Mouse (Mus musculus) liver, adult (tissue): ENCODE measurements at regions not wholly inside any gene's neighbourhood (a gene's known extent, or its start where the extent isn't known, plus 50 kb on each side); places are given as distances from the start of the nearest gene placed in this dataset.

ENCODE experiments used
- GATA4 ChIP-seq: IDR thresholded peaks from 2 replicates; pipeline ENCODE4 v1.6.1; 2014; ENCODE audit warnings: mild to moderate bottlenecking, low read length; ENCODE audit not compliant: insufficient replicate concordance

DNA sequence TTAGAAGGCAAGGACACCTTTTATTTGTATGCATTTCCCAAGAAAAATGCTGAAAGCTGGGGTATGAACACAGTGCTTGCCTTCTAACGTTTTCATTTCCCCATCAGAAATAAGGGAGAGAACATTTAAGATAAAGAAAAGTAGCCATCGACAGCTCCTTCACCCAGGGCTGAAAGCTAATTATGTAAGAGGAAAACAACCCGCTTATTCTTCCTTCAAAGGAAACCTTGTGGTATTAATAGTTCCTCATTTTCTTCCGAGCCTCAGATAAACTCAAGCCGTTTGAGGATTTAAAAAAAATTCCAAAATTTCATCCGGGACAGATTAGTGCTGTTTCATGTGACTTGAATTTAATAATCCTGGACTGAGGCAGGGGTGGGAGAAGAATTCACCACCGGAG is 512.2 kb upstream of the Gm10131 start:
- TF ChIP-seq GATA4: no peak

DNA sequence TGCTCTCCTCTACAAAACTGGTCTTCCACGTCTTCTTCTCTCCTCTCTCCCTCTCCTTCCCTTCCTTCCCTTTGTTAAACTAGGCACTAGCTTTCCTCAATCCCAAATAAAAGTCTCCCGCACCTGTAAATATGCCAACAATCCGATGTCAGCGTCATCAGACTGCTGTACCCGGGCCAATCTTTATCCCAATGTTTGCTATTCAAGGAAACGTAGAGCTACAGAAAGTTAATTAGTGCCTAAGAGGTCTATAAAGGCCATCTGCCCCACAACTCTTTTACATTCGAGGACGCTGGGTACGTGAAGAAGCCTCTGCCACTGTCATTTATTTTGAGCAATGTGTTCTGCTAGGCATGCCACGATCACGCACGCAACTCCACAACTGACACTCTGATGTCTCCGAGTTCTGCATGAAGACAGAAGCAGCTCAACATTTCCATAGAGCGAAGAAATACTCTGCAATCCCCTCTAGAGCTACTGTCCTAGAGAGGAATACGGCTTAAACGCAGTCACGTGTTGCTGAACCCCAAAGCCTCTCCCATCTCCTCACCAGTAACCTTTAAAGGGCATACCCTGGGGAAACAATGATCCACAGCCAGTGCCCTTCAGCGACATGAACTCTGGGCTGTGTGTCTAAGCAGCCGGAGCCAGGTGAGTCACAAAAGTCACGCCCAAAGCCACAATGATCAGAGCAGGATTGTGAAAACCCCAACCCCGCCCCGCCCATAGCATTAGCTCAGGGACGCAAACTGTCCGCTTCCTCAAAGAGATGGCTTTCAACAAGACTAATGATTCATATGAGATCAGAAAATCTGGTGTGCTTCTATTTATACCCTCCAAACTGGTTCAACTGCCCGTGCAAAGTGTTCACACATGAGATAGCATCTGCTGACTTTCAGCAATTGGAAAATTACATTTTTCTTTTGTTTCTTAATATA is 510.9 kb upstream of the Gm10131 start:
- TF ChIP-seq GATA4: no peak

DNA sequence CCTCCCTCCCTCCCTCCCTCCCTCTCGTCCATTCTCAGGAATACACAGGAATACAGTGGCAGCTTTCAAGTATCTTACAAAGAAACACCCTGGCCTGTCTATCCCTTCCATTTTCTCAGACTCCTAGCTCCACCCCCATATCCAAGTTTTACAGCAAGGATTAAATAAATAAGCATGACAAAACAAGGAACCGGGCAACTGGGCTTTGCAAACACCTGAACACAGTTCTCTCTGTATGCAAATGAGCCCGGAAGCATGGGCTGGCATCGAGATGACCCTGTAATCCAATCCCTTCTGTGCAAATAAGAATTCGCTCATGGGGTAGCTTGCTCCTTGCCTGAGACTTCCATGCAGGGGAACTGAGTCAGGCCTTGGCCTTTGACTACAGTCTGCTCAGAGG is 506.5 kb upstream of the Gm10131 start:
- TF ChIP-seq GATA4: no peak

DNA sequence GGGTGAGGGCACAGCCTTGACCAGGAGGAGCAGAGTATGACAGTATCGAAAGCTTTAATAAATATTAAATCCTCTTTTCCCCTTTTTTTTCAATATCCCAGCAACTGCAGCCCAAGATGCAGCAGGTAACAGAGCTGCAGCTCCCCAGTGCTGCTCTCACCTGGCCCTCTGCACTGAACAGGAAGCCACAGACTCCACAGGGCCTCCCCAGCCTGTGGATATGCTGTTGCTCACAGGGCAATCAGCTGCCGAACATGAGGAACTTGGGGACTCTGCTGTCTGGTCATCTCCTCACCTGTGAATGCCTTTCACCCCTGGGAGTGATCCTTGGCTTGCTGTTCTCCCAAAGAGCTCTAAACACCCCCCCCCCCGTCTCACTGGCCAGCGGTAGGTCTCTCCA is 503.4 kb upstream of the Gm10131 start:
- no peak for TF ChIP-seq GATA4

DNA sequence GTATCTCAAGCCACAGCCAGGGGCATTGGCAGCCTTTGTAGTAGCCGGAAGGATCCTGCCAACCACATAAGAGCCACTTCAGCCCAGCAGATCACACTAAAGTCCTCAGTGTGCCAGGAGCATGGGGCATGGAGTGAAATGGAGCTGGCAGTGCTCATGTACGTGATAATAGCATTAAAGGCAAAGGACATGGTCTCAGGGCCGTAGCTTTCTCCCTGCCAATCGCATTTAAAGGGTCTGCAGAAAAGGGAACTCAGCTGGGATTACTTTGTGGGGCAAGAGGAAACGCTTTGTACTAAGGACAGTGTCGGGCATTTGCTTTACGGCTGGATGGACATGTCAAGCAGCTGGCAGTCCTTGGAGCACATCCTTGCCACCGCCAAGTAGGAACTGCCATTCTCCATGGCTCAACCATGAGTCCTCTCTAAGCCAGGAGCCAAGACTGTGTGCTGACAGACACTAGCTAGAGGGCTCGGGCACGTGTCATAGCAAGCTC is 502.5 kb upstream of the Gm10131 start:
- no peak for TF ChIP-seq GATA4

DNA sequence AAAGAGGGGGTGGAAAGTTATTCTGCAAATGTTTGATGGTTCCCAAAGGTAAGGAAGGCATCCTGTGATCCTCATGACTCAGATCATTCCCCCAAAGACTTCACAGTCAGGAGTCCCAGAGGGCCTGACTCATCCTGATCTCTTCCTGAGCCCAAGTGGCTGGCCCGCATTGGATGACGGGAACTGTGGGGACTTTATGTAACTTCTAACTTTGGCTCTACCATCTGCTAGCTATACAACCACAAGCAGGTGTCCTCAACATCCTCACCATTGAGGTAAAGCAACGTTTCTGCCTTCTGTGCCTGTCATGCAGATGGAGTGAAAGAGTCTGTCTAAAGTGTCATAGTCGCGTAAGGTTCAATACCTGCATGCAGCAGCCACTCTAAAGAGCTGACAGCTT is 501.6 kb upstream of the Gm10131 start:
- no peak for TF ChIP-seq GATA4

DNA sequence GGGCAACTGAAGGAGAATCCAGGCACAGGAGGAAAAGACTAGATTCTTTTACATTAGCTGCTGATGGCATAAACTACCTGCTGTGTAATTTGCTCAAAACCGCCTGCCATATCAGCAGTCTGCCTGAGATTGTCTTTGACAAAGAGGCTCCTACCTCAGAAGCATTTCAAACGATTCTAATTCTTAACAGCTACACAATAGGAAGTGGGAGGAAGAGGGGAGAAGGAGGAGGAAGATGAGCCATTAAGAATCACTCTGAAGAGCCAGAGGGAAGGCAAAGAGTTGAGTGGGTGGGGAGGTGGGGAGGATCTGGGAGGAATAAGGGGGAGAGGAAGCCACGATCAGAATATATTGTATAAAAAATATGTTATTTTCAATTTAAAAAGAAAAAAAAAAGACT is 500.9 kb upstream of the Gm10131 start:
- no peak for TF ChIP-seq GATA4

DNA sequence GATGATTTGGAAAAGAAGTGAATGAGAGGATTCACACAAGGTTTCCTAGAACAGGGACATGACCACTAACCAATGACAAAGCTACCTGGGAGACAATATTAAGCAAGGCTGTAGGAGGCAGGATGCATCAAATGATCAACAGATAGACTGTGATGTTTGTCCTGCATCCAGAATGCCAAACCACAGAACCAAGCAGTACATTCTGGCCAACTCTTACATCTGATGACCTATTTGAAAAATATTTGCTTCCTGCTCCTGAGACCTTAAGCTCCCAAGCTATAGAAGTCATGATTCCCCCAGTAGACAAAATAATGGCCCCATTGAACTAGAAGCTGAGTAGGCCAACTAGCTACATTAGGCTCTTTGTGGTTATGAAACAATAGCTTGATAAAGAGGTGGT is 498.6 kb upstream of the Gm10131 start:
- no peak for TF ChIP-seq GATA4

DNA sequence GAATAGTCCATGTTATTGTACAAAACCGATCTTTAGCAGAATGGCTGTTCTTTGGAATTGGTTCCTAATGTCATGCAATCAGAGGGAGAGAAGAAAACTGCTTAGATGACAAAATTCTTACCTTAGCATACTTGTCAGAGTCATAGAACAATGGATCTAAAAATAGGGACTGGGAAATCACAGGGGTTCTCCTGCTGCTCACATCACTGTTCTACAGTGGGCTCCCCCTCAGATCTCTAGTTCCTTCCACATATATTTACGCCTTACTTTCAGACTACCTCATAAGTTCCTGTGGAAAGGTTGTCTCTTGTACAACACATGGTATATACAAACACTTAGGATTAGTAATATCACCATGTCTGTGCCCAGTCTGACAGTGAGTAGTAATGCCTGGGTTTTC is 495.9 kb upstream of the Gm10131 start:
- TF ChIP-seq GATA4: no peak

DNA sequence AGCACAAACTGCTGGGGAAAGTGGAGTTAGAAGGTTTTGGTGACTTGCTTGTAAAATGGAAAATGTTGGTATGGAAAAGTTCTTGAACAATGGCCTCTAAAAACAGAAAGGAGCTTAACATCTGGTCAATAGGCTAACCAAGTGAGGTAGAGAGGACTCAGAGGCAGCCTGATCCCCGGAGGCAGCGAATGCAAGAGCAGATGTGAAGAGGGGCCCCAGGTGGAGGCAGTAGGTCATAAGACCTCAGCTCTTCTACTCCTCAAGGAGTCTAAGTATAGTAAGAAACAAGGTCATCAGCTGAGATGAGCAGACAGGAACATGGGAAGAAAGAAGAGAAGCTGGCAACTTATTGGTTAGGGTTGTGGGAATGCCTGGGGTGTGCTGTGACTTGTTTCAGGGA is 493.5 kb upstream of the Gm10131 start:
- no peak for TF ChIP-seq GATA4

DNA sequence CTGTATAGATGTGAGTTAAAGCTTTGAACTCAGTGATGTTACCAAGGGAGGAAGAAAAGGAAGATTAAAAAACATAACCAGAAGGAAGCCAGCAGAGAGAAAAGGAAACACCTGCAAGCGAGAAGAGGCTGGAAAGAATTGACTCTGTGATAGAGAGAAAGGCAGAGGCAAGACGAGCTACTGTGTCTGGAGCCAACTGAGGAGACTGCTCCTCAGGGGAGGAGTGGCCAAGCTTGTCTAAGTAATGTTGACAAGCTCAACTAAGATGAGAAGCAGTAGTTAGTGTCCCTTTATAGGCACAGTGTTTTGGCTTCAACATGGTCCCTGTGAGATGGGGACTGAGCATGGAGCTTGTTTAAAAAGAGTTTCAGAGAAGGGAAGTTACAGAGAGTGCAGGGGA is 493.0 kb upstream of the Gm10131 start:
- TF ChIP-seq GATA4: no peak

DNA sequence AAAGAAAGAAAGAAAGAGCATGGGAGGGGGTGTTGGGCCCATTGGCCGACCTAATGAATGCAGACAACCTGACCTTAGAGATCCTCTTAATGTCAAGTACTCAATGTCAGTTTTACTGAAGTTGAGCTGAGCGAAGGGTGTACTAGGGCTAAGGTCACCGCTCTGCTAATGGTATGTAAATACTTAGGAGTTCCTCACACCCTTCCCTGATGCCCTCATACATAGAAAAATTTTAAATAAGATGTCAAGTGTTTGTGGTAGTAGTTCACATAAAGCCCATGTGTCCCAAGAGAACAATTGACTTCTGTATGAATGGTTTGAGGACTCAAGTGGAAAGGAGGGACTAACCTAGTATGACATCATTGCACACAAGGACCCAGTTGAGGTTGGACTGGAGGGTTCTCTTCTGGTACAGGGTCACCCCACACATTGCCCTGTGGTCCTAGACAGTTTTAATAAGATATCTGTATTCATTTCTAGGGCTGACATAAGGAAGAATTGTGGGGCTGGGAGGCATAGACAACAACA is 490.0 kb upstream of the Gm10131 start:
- no peak for TF ChIP-seq GATA4

DNA sequence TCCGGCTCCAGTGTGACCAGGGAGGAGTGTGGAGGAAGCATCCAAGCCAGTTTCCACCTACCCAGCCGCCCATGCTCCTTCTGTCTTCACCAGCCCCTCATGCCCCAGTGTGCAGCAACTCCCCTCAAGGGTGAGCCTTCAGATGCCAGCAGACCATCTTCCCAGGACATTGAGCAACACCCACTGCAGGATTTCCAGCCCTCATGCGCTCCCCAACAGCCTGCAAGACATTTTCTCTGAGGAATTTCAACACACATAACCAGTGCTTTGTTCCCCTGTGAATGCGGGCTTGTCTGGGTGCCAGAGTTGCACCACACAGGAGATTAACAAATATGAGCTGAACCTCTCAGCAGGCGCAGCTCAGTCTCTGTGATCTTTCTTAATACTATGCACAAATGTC is 489.3 kb upstream of the Gm10131 start:
- TF ChIP-seq GATA4: no peak

DNA sequence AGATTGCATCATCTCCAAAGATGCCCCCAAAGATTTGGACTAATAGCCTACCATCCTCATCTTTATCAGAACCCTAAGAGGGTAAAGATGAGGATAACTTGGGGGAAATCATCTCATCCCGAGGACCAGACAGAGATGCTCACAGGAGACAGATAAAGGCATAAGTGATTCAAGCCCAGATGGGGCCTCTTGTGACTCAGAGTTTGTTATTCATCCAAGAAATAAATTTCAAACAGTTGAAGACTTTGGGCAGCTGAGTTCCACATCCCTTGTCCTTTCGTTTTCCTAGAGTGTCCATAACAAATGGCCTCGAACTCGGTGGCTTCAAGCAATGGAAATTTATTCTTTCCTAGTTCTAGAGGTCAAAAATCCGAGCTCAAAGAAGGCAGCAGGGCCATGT is 485.1 kb upstream of the Gm10131 start:
- TF ChIP-seq GATA4: no peak

DNA sequence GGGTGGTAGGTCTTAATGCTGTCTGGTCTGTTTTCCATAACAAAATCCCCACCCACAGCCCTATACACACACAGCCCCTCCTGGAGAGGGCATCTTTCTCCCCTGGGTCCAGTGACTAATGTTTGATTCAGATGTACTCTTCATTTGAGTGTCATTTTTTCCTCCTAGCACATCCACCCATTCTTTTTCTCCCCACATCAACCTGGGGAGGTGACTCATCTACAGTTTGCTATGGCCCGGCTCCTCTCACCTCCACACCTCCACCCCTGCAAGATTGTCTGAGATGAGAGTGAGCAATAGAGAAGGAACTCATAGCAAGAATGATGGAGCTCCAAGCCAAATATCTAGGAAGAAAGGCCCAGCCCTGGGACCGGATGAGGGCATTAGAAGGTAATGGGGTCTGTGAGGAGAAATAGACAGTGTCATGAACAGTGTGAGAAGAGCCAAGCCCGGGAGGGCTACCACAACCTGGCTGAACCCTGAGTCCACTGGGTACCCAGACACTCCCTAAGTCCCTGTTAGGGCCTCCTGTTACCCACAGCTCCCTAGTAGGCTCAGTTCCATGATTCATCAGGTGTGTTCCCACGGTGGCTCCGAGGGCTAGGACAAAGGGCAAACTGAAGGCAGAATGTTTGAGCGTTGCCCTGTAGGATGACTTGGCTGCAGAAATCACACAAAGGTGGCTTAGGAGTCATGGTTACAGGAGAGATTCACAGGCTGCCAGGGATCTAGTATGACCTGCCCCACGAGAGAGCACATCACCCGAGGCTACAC is 479.6 kb upstream of the Gm10131 start:
- TF ChIP-seq GATA4: no peak

DNA sequence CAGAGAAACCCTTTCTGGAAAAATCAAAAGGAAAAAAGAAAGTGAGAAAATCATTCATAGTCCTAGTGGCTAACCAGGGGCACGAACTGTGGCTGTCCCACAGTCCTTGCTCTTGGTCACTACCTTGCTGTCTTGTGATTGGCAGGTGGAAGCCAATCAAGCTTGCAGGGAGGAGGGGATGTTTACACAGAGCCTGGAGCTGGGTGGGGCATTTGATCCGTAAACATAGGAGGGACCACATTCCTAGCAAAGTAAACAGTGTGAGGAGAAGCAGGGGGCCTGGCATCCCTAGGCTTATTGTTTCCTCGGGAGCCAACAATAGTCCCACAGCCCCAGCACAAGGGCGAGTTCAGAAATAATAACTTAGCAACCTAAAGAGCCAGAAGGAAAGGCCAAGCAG is 466.5 kb upstream of the Gm10131 start:
- TF ChIP-seq GATA4: no peak
